Mouse (Mus musculus): ENCODE measurements at regions not wholly inside any gene's neighbourhood (a gene's known extent, or its start where the extent isn't known, plus 50 kb on each side); places are given as distances from the start of the nearest gene placed in this dataset.

- H3K27me3 ChIP-seq (ENCODE audit: low read depth, poor library complexity, severe bottlenecking) = peaks cover 8% of the 10 kb centered on the region
- 24% methylated on average over 7 of the region's 7 CpGs for WGBS
- H3K4me3 ChIP-seq = no peak overlapping the region
- H3K9me3 ChIP-seq (replicated peaks) = no peaks in the 10 kb centered on the region
- H3K4me1 ChIP-seq = peaks cover 22% of the 10 kb centered on the region
- no peak overlapping the region for H3K27ac ChIP-seq
- peak; percentile 82 for DNase-seq (ENCODE audit: low spot score)
- no peaks in the 10 kb centered on the region for H3K36me3 ChIP-seq
Observed at GRCm38 (mm10) chr6:31664495-31664894, 100.7 kb upstream of the Podxl start.

GRCm38 (mm10) chr6:31660778-31661177 is 97.0 kb upstream of the Podxl start:
- Histone ChIP-seq H3K27me3 (ENCODE audit: low read depth, poor library complexity, severe bottlenecking) (peaks cover 8% of the 10 kb centered on the region), H3K4me1 (peaks cover 13% of the 10 kb centered on the region), H3K4me3 (no peak overlapping the region), H3K36me3 (no peaks in the 10 kb centered on the region), H3K27ac (no peak overlapping the region), H3K9me3 (replicated peaks) (no peaks in the 10 kb centered on the region)
- 16% methylated on average over 8 of the region's 8 CpGs for WGBS
- peak; percentile 74 for DNase-seq (ENCODE audit: low spot score)

- Histone ChIP-seq H3K4me1 (peaks cover 5% of the 10 kb centered on the region), H3K27me3 (ENCODE audit: low read depth, poor library complexity, severe bottlenecking) (peaks cover 8% of the 10 kb centered on the region), H3K9me3 (replicated peaks) (no peaks in the 10 kb centered on the region), H3K36me3 (no peaks in the 10 kb centered on the region), H3K27ac (no peak overlapping the region), H3K4me3 (no peak overlapping the region)
- no peak for DNase-seq (ENCODE audit: low spot score)
- WGBS = 57% methylated on average over 4 of the region's 4 CpGs
Observed at GRCm38 (mm10) chr6:31659901-31660300, 96.1 kb upstream of the Podxl start.

DNA sequence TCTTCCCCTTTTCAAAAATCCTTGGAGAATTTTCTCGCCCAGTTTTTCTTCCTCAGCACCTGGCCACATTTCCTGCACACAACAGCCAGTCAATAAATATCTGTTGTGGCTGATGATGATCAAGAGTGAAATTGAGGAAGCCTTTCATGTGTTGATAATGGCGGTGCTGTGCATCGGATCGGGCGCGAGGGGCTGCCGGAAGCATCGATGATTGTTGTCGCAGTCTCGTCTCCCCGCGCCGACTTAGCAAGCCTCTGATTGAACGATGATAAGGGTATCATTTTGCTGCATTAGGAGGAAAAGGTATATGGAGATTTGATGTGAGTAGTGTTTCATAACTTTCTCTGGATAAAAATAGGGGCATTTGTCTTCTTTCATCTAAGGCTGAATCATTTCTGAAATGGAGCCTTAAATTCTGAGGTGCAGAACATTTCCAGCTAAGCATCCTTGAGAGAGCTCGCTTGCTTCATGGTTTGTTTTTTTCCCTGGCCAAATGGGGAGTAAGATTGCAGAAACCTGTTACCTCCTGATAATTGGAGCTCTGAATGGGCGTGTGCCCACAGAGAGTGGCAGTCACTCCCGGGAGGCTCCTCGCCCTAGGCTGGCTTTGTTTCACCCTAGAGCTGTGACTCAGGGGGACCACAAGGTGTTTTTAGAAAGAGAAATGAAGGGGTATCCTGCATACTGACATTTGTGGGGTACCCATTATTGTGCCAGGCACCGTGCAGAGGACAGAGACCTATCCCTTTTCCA is 94.8 kb upstream of the Podxl start:
- Histone ChIP-seq H3K4me3 (no peak overlapping the region), H3K36me3 (no peaks in the 10 kb centered on the region), H3K4me1 (no peaks in the 10 kb centered on the region), H3K27me3 (ENCODE audit: low read depth, poor library complexity, severe bottlenecking) (peaks cover 7% of the 10 kb centered on the region), H3K9me3 (replicated peaks) (no peaks in the 10 kb centered on the region), H3K27ac (no peak overlapping the region)
- 84% methylated on average over 19 of the region's 19 CpGs for WGBS
- no peak for DNase-seq (ENCODE audit: low spot score)

DNA sequence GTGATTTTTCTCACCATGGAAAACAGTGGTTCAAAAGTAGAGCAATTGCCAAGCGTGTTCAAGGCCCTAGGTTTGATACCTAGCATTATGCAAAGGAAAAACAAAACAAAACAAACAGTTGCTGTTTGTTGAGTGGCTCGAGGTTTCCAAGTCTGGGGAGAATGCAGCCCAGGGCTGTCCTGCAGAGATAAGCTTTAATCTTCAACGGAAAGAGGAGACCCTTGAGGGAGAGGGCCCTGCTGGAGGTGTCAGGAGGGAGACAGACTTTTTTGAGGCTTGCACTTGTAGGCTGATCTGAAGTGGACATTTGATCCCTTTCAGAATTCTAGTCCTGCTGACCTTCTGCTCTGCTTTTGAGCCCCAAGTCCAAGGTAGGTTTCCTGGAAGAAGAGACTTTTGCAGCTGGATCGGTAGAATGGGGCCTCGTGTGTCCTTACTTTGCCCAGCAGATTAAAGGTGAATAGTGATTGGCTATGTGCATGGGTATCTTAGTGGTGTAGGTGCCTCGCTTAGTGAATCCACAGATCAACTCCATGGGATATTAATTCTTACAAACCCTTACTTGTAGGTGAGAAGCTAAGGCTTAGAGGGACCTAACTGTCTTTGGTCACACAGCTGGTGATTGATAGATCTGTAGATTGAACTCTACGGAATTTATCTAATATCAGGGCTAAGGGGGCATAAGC is 87.2 kb upstream of the Podxl start:
- H3K4me1 ChIP-seq = peaks cover 2% of the 10 kb centered on the region; the same call in 1 of the 2 replicates
- H3K4me3 ChIP-seq = no peak overlapping the region
- no peaks in the 10 kb centered on the region for H3K27me3 ChIP-seq (ENCODE audit: low read depth, poor library complexity, severe bottlenecking)
- no peaks in the 10 kb centered on the region for H3K36me3 ChIP-seq
- no peak for DNase-seq (ENCODE audit: low spot score)
- WGBS = 69% methylated on average over 7 of the region's 7 CpGs
- no peak overlapping the region for H3K27ac ChIP-seq
- H3K9me3 ChIP-seq (replicated peaks) = no peaks in the 10 kb centered on the region

DNA sequence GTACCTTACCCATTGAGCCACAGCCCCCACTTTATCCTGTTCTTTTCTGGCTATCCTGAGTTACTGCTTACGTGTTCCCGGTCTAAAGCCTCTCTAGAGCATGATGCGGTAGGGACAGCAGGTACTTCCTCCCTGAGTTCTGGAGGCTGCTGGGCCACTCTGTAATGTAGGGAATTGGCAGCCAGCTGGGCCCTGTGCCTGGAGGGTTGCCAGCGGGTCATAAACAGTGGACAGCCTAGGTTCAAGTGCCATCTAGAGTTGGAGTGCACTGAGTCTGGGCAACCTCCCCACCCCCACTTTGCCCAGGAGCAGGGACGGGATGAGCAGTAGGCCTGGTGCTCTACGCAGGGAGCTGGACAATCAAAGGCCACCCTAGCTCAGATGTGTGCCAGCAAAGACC is 81.5 kb upstream of the Podxl start:
- H3K9me3 ChIP-seq (replicated peaks) = no peaks in the 10 kb centered on the region
- H3K27ac ChIP-seq = no peak overlapping the region
- peaks cover 13% of the 10 kb centered on the region for H3K4me1 ChIP-seq
- no peaks in the 10 kb centered on the region for H3K36me3 ChIP-seq
- no peak for DNase-seq (ENCODE audit: low spot score)
- H3K4me3 ChIP-seq = no peak overlapping the region
- WGBS = 95% methylated on average over 6 of the region's 6 CpGs
- no peaks in the 10 kb centered on the region for H3K27me3 ChIP-seq (ENCODE audit: low read depth, poor library complexity, severe bottlenecking)

DNA sequence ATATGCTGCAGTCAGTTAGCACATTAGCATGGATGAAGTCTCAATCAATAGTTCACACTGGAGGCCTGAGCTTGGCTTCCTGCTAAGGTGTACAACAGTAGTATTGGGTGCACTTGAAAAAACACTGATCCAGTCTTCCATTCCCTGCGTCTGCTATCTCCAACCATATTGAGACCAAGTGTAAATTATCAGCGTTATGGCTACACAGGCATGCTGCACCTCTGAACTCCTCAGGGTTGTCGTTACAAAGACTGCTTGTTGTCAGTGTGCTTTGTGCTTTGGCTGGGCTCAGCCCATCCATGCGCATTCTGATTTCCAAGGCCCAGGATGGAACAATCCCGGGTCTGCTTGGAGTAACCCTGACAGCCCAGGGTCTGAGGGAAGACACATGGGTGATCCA is 80.7 kb upstream of the Podxl start:
- no peak for DNase-seq (ENCODE audit: low spot score)
- Histone ChIP-seq H3K27me3 (ENCODE audit: low read depth, poor library complexity, severe bottlenecking) (no peaks in the 10 kb centered on the region), H3K36me3 (no peaks in the 10 kb centered on the region), H3K27ac (0 out of 2 replicates have a peak overlapping the region, but pooled peaks have one; percentile 8), H3K9me3 (replicated peaks) (no peaks in the 10 kb centered on the region), H3K4me3 (no peak overlapping the region), H3K4me1 (peaks cover 13% of the 10 kb centered on the region)
- WGBS = 87% methylated on average over 5 of the region's 5 CpGs

DNA sequence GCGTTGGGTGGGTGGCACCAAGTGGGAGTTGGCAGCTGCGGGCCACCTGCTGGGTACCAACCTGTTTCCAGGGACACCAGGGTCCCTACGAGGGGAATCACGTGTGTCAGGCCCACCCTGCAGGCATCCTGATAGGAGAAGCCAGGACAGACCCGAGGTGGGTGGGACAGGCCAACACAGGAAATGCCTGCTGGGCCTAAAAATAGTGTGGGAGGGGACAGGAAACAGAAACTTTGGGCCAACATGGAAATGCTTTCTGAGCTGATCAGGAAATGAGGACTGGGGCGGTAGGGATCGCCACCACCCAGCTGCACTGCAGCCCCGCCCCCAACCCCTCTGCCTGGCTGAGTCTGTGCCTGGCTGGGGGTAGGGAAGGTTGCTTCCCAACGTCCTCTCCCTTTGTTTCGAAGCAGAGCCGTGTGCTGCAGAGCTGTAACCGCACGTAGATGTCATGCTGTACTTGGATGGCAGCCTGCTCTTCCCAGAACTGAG is 78.7 kb upstream of the Podxl start:
- peak; percentile 50 for DNase-seq (ENCODE audit: low spot score)
- no peaks in the 10 kb centered on the region for H3K36me3 ChIP-seq
- H3K27ac ChIP-seq = peak overlapping the region; percentile 81
- peaks cover 13% of the 10 kb centered on the region for H3K27me3 ChIP-seq (ENCODE audit: low read depth, poor library complexity, severe bottlenecking)
- H3K4me3 ChIP-seq = no peak overlapping the region
- H3K4me1 ChIP-seq = peaks cover 19% of the 10 kb centered on the region
- WGBS = 33% methylated on average over 13 of the region's 13 CpGs
- no peaks in the 10 kb centered on the region for H3K9me3 ChIP-seq (replicated peaks)

DNA sequence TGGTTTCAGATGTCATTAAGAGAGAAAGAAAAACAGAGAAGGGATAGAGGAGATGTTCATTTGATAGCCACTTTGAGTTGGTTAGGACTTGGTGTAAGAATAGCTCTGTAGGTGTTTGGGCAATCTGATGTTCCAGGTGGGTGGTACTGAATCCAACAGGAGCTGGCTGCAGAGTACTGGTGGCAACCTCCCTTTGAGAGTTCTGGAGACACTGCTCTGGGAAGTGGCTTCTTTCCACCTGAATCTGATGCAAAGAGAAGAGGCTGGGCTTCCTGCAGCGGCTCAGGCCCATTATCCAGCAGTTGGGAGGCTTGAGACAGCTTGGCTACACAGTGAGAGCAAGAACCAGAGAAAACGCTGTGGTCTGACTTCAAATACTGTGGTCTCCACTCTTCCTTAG is 77.0 kb upstream of the Podxl start:
- WGBS = 67% methylated on average over 2 of the region's 2 CpGs

GRCm38 (mm10) chr6:31639460-31639859 is 75.7 kb upstream of the Podxl start:
- no peaks in the 10 kb centered on the region for H3K36me3 ChIP-seq
- 15% methylated on average over 2 of the region's 2 CpGs for WGBS
- H3K4me3 ChIP-seq = no peak overlapping the region
- DNase-seq (ENCODE audit: low spot score) = peak; percentile 80
- H3K27ac ChIP-seq = no peak overlapping the region
- no peaks in the 10 kb centered on the region for H3K9me3 ChIP-seq (replicated peaks)
- peaks cover 26% of the 10 kb centered on the region for H3K4me1 ChIP-seq
- peaks cover 24% of the 10 kb centered on the region for H3K27me3 ChIP-seq (ENCODE audit: low read depth, poor library complexity, severe bottlenecking)

More for the DNA sequence above, 77.0 kb upstream of the Podxl start:
- Histone ChIP-seq H3K27me3 (ENCODE audit: low read depth, poor library complexity, severe bottlenecking) (peaks cover 24% of the 10 kb centered on the region), H3K4me1 (peaks cover 26% of the 10 kb centered on the region), H3K36me3 (no peaks in the 10 kb centered on the region), H3K27ac (no peak overlapping the region), H3K9me3 (replicated peaks) (no peaks in the 10 kb centered on the region), H3K4me3 (no peak overlapping the region)
- DNase-seq (ENCODE audit: low spot score) = no peak

DNA sequence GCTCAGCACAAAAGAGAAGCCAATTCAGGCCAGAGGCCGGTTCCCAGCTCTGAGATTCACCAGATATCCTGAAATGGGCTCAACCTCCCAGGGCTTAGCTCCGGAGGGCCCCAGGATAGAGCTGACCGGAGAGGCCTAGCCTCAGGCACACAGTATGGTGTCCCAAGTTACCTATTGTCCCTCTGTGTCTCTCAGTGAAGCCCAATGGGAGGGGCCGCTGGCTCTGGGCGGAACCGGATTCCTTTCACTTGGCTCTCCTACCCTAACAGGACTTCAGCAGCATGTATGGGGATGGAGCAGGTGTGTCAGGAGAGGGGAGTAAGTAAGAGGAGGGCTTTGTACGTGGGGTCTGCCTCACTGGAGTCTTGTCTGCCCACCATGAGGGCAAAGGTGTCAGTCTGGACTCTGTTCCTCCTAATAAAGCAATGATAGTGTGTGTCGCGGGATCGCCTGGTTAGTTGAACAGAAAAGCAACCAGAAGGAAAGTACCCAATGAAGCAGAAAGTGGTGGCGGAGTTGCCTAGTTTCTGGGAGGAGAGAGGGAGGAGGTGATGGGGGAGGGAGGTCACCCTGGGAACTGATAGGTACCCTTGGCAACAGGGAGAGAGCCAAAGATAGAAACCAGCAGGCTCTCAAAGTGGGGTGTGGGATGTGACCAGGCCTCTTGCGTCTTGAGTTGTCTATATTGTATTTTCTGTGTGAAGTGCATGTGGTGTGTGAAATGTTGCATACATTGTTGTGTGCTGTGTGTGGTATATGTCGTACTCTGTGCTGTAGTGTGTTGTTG is 74.8 kb upstream of the Podxl start:
- Histone ChIP-seq H3K27ac (no peak overlapping the region), H3K9me3 (replicated peaks) (no peaks in the 10 kb centered on the region), H3K36me3 (no peaks in the 10 kb centered on the region), H3K27me3 (ENCODE audit: low read depth, poor library complexity, severe bottlenecking) (peaks cover 24% of the 10 kb centered on the region), H3K4me3 (no peak overlapping the region), H3K4me1 (peaks cover 26% of the 10 kb centered on the region)
- DNase-seq (ENCODE audit: low spot score) = no peak
- 50% methylated on average over 13 of the region's 13 CpGs for WGBS

GRCm38 (mm10) chr6:31637371-31638052 is 73.7 kb upstream of the Podxl start:
- 9% methylated on average over 16 of the region's 16 CpGs for WGBS

More at GRCm38 (mm10) chr6:31637371-31638052, 73.7 kb upstream of the Podxl start:
- H3K4me3 ChIP-seq = peak overlapping the region; percentile 13; the same call in 1 of the 2 replicates
- H3K9me3 ChIP-seq (replicated peaks) = no peaks in the 10 kb centered on the region
- H3K27ac ChIP-seq = no peak overlapping the region
- H3K36me3 ChIP-seq = no peaks in the 10 kb centered on the region
- H3K4me1 ChIP-seq = peaks cover 19% of the 10 kb centered on the region
- H3K27me3 ChIP-seq (ENCODE audit: low read depth, poor library complexity, severe bottlenecking) = peaks cover 24% of the 10 kb centered on the region
- DNase-seq (ENCODE audit: low spot score) = no peak
